8 mouse cellular contexts compared by ENCODE assay signal in genomic region chr6:136980331-136980746, GRCm38 (mm10). TPM values are rescaled to one million over a fixed set of nuclear protein-coding genes. Genes with fewer than 3 reads are reported as not detected.
A peak's percentile ranks its signal among the peaks of the same experiment; 100 is the strongest.
DNase-seq lines count a peak whose midpoint lies in the region; ATAC-seq lines count a peak whose summit lies in the region.

No protein-coding gene starts in this region.

- intact Hi-C loops in heart, postnatal 10 days (cut with DNase I): loop anchor here (5.0 kb wide), 3 partner anchors 118 to 358 kb away; no protein-coding TSS in a partner anchor

- no peaks in the 10 kb centered on the region for H3K9me3 ChIP-seq in liver, embryonic 15.5 days (replicated peaks)
- H3K9me3 ChIP-seq in neural tube, embryonic 14.5 days (ENCODE audit: control insufficient read depth, low read length): no peaks in the 10 kb centered on the region

- DNase-seq in layer of hippocampus, adult 9-11 months: peak; percentile 25
- no peak for DNase-seq in layer of hippocampus, postnatal 25 days (ENCODE audit: extremely low spot score in 1 of 2, low spot score in 1 of 2)
- peak; percentile 76 for DNase-seq in embryo, embryonic 10 days (ENCODE audit: low spot score)
- peak; percentile 27 to 49 for DNase-seq in heart, postnatal 10 days
- no peak for DNase-seq in gastrocnemius, postnatal 10 days
- DNase-seq in left cerebral cortex, adult 18-20 months (ENCODE audit: low spot score in 2 of 2): no peak

- no peak for ATAC-seq in liver, embryonic 15.5 days (ENCODE audit: insufficient read depth)
- peak; percentile 28; the same call in 1 of the 2 replicates for ATAC-seq in neural tube, embryonic 14.5 days (ENCODE audit: low read depth)

- H3K4me2 ChIP-seq in liver, embryonic 15.5 days: peak overlapping the region; percentile 48
- H3K4me2 ChIP-seq in neural tube, embryonic 14.5 days (ENCODE audit: low read depth, low read length): no peak overlapping the region

- 0 out of 2 replicates have a peak overlapping the region, but pooled peaks have one; percentile 14 for H3K27ac ChIP-seq in liver, embryonic 15.5 days (replicated peaks)
- H3K27ac ChIP-seq in neural tube, embryonic 14.5 days (ENCODE audit: low read depth, low read length): 0 out of 2 replicates have a peak overlapping the region, but pooled peaks have one; percentile 16

- H3K9ac ChIP-seq in liver, embryonic 15.5 days: no peak overlapping the region
- no peak overlapping the region for H3K9ac ChIP-seq in neural tube, embryonic 14.5 days (replicated peaks; ENCODE audit: low read depth, low read length)

- no peak overlapping the region for H3K4me3 ChIP-seq in liver, embryonic 15.5 days (replicated peaks)
- H3K4me3 ChIP-seq in neural tube, embryonic 14.5 days (ENCODE audit: low read depth, low read length): no peak overlapping the region

- no peaks in the 10 kb centered on the region for H3K36me3 ChIP-seq in liver, embryonic 15.5 days (replicated peaks)
- no peaks in the 10 kb centered on the region for H3K36me3 ChIP-seq in neural tube, embryonic 14.5 days (ENCODE audit: control insufficient read depth, insufficient read depth, low read length)

- H3K4me1 ChIP-seq in liver, embryonic 15.5 days (replicated peaks): peaks cover 7% of the 10 kb centered on the region; the same call in 1 of the 2 replicates
- no peaks in the 10 kb centered on the region for H3K4me1 ChIP-seq in neural tube, embryonic 14.5 days (ENCODE audit: control insufficient read depth, insufficient read depth, low read length)

- H3K27me3 ChIP-seq in liver, embryonic 15.5 days: no peaks in the 10 kb centered on the region
- no peaks in the 10 kb centered on the region for H3K27me3 ChIP-seq in neural tube, embryonic 14.5 days (ENCODE audit: control insufficient read depth, insufficient read depth, low read length)

- 9% methylated on average over 3 of the region's 3 CpGs for WGBS in liver, embryonic 15.5 days (ENCODE audit: insufficient replicate concordance)
- WGBS in neural tube, embryonic 14.5 days: 38% methylated on average over 3 of the region's 3 CpGs

RNA-seq across cellular contexts. Expression of gene Arhgdib, which starts 38.6 kb away (rescaled TPM):
- 10 to 100 TPM in 1 of 2 experiments, 1 to 10 TPM in 1; 8.8 to 11.3 TPM for total RNA-seq in layer of hippocampus, postnatal 25 days (2021)
- 10 to 100 TPM; 37.4 to 45.4 TPM for total RNA-seq in heart, postnatal 10 days (2021)
- 162 and 172 TPM in 2 replicates for polyA plus RNA-seq in liver, embryonic 15.5 days (2015; fragmentation: Nextera tagmentation; extraction: Ambion mirVana)
- 6.9 and 15.6 TPM in 2 replicates for polyA plus RNA-seq in neural tube, embryonic 14.5 days (2014; fragmentation: Nextera tagmentation; extraction: Ambion mirVana)
- 10 to 100 TPM; 17.9 to 23.9 TPM for total RNA-seq in gastrocnemius, postnatal 10 days (2021)
- total RNA-seq in left cerebral cortex, adult 18-20 months (2021): 10 to 100 TPM; 10.9 to 13.3 TPM

RNA-seq across cellular contexts. Expression of gene Pde6h, which starts 56.7 kb away (rescaled TPM):
- 1 to 10 TPM; 1.2 TPM for total RNA-seq in layer of hippocampus, postnatal 25 days (2021)
- total RNA-seq in heart, postnatal 10 days (2021): not detected
- not detected in 2 replicates for polyA plus RNA-seq in liver, embryonic 15.5 days (2015; fragmentation: Nextera tagmentation; extraction: Ambion mirVana)
- polyA plus RNA-seq in neural tube, embryonic 14.5 days (2014; fragmentation: Nextera tagmentation; extraction: Ambion mirVana): not detected in 2 replicates
- not detected for total RNA-seq in gastrocnemius, postnatal 10 days (2021)
- total RNA-seq in left cerebral cortex, adult 18-20 months (2021): 1 to 10 TPM in 1 of 2 experiments, under 1 TPM in 1; 0.82 to 1.1 TPM

RNA-seq across cellular contexts. Expression of gene Erp27, which starts 58.4 kb away (rescaled TPM):
- total RNA-seq in layer of hippocampus, postnatal 25 days (2021): under 1 TPM; 0.52 to 0.85 TPM
- total RNA-seq in heart, postnatal 10 days (2021): not detected
- polyA plus RNA-seq in liver, embryonic 15.5 days (2015; fragmentation: Nextera tagmentation; extraction: Ambion mirVana): 0.28 and 0.74 TPM in 2 replicates
- polyA plus RNA-seq in neural tube, embryonic 14.5 days (2014; fragmentation: Nextera tagmentation; extraction: Ambion mirVana): not detected in 2 replicates
- total RNA-seq in gastrocnemius, postnatal 10 days (2021): under 1 TPM; 0.21 to 0.29 TPM
- total RNA-seq in left cerebral cortex, adult 18-20 months (2021): not detected

Comparison
In these comparisons a context has a peak if more than half of its experiments do, and no peak if none do; other contexts are left out.
1. DNase-seq: peak in layer of hippocampus, adult 9-11 months (single experiment), embryo, embryonic 10 days (single experiment) and heart, postnatal 10 days (2 of 2); none in layer of hippocampus, postnatal 25 days (0 of 2), gastrocnemius, postnatal 10 days (single experiment) and left cerebral cortex, adult 18-20 months (0 of 2).